Mouse (Mus musculus): Measurements from ENCODE around the gene Mcur1. TPM values are rescaled to one million over a fixed set of nuclear protein-coding genes. Genes with fewer than 3 reads are reported as not detected.

Gene Mcur1
- polyA plus RNA-seq, 1 experiment from 2014 or later, result 6.2 TPM

DNA sequence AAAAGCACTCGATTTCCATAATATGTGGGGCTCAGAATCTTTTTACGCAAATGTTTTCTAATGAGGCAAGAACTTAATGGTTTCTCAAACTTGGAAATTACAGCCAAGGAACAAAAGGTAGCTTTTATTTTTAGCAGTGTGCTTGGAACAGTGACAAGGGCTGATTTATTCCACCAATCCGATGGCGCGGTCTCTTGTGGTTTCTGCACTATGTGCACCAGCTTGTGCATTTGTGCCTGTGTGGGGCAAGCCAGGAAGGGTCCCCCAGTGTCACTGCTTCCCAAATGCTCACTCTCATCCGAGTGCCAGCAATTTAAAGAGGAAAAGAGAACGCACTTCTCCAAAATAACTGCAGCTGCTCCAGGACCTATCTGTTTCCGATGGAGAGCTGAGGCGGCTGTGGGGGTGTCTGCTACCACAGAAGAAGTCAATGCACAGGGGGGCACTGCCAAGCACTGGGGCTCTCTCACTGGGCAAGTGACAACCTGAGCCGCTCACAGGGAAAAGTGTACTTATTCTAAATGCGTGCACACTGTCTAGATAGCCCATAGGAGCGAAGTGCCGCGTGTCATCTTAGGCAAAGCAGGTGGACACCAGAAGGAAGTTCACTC is 19.7 kb downstream of the Mcur1 start:
- 76% methylated on average over 14 of the region's 14 CpGs for WGBS
- Histone ChIP-seq H3K27ac (ENCODE audit: low read depth, low read length) (no peak overlapping the region), H3K9me3 (ENCODE audit: control insufficient read depth, low read length) (no peaks in the 10 kb centered on the region), H3K4me1 (ENCODE audit: control insufficient read depth, insufficient read depth, low read depth, low read length) (peaks cover 3% of the 10 kb centered on the region), H3K4me3 (ENCODE audit: low read length) (no peak overlapping the region), H3K9ac (ENCODE audit: low read depth, low read length) (no peak overlapping the region), H3K36me3 (ENCODE audit: control insufficient read depth, insufficient read depth, low read length) (0 out of 2 replicates have a peak, but pooled peaks cover 6% of the 10 kb centered on the region), H3K27me3 (replicated peaks; ENCODE audit: control insufficient read depth, insufficient read depth, low read length) (no peaks in the 10 kb centered on the region), H3K4me2 (ENCODE audit: low read length) (no peak overlapping the region)
- 0 out of 2 replicates have a peak, but pooled peaks have one; percentile 17 for ATAC-seq

- Histone ChIP-seq H3K36me3 (ENCODE audit: control insufficient read depth, insufficient read depth, low read length) (0 out of 2 replicates have a peak, but pooled peaks cover 6% of the 10 kb centered on the region), H3K4me2 (ENCODE audit: low read length) (no peak overlapping the region), H3K4me3 (ENCODE audit: low read length) (no peak overlapping the region), H3K4me1 (ENCODE audit: control insufficient read depth, insufficient read depth, low read depth, low read length) (peaks cover 3% of the 10 kb centered on the region), H3K27ac (ENCODE audit: low read depth, low read length) (no peak overlapping the region), H3K9me3 (ENCODE audit: control insufficient read depth, low read length) (no peaks in the 10 kb centered on the region), H3K9ac (ENCODE audit: low read depth, low read length) (no peak overlapping the region), H3K27me3 (replicated peaks; ENCODE audit: control insufficient read depth, insufficient read depth, low read length) (no peaks in the 10 kb centered on the region)
- no peak for ATAC-seq
- WGBS, result 88% methylated on average over 3 of the region's 3 CpGs
These were observed 20.6 kb downstream of the Mcur1 start for GRCm38 (mm10) chr13:43539409-43539808.

DNA sequence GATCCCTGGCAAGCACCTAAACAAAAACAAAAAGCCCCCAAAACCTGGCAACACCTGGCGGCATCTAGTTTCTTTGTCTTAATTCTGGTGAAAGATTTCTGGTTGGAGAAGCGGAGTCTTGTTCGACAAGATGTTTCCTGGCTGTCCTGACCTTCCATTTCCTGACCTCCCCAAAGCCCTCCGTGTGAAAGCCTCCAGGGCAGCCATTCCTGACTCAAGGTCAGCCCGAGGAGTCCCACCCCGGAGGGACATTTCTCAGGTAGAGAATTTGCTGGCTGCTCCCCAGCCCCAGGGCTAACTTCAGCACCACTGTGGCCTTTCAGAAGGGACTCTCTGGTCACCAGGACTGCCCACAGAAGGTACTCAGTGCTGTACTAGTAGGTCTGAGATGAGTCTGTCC is 22.1 kb downstream of the Mcur1 start:
- Histone ChIP-seq H3K4me3 (ENCODE audit: low read length) (no peak overlapping the region), H3K9me3 (ENCODE audit: control insufficient read depth, low read length) (no peaks in the 10 kb centered on the region), H3K36me3 (ENCODE audit: control insufficient read depth, insufficient read depth, low read length) (no peaks in the 10 kb centered on the region), H3K4me2 (ENCODE audit: low read length) (no peak overlapping the region), H3K27me3 (replicated peaks; ENCODE audit: control insufficient read depth, insufficient read depth, low read length) (no peaks in the 10 kb centered on the region), H3K9ac (ENCODE audit: low read depth, low read length) (no peak overlapping the region), H3K27ac (ENCODE audit: low read depth, low read length) (no peak overlapping the region), H3K4me1 (ENCODE audit: control insufficient read depth, insufficient read depth, low read depth, low read length) (peaks cover 3% of the 10 kb centered on the region)
- WGBS, result 76% methylated on average over 6 of the region's 6 CpGs
- no peak for ATAC-seq

- H3K27ac ChIP-seq (ENCODE audit: low read depth, low read length), result no peak overlapping the region
- no peak overlapping the region for H3K4me3 ChIP-seq (ENCODE audit: low read length)
- no peak overlapping the region for H3K4me2 ChIP-seq (ENCODE audit: low read length)
- H3K4me1 ChIP-seq (ENCODE audit: control insufficient read depth, insufficient read depth, low read depth, low read length), result peaks cover 14% of the 10 kb centered on the region
- WGBS, result 86% methylated on average over 4 of the region's 4 CpGs
- no peaks in the 10 kb centered on the region for H3K27me3 ChIP-seq (replicated peaks; ENCODE audit: control insufficient read depth, insufficient read depth, low read length)
- no peaks in the 10 kb centered on the region for H3K9me3 ChIP-seq (ENCODE audit: control insufficient read depth, low read length)
- no peak for ATAC-seq
- H3K36me3 ChIP-seq (ENCODE audit: control insufficient read depth, insufficient read depth, low read length), result no peaks in the 10 kb centered on the region
- H3K9ac ChIP-seq (ENCODE audit: low read depth, low read length), result no peak overlapping the region
These were observed 26.0 kb downstream of the Mcur1 start for GRCm38 (mm10) chr13:43534015-43534414.

DNA sequence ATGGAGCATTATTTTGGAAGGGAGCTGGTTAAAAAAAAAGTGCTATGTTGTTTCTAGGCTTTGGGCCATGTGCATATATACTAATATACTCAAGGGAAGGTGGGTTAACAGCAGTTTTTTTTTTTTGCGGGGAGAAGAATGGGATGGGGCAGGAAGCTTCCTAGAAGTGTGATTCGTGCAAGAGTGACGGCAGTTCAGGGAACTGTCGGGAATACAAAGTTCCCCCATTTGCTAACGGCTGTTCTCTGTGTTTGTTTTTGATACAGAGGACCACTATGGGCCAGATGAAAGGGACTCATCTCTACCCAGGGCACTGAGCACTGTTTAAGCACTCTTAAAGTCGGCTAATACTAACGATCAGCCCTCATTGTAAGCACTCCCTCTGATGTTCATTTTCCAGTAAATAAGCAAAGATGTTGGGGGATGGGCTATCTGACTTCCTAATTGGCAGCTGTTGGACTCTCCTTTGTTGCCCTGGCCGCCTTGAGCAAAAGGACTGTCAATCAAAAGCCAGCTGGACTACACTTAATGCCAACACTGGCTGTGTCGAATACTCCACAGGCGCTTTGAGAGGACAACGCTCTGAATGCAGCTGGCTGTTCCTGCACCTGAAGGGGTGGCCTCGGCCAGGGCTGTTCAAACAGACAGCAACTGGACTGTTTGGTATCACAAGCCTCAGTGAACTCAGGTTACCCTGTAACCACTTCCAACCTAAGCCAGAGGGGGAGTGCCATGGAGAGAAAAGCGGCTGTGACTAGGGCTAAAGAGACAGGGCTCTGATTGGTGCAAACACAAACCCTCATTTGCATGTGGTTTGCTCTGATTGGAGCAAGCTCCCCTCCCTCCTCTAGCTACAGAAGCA is 28.9 kb downstream of the Mcur1 start:
- peak; percentile 94 for ATAC-seq
- WGBS, result 5% methylated on average over 13 of the region's 13 CpGs
- Histone ChIP-seq H3K36me3 (ENCODE audit: control insufficient read depth, insufficient read depth, low read length) (no peaks in the 10 kb centered on the region), H3K9me3 (ENCODE audit: control insufficient read depth, low read length) (no peaks in the 10 kb centered on the region), H3K4me1 (ENCODE audit: control insufficient read depth, insufficient read depth, low read depth, low read length) (peaks cover 14% of the 10 kb centered on the region), H3K9ac (ENCODE audit: low read depth, low read length) (no peak overlapping the region; the same call in 1 of the 2 replicates), H3K27me3 (replicated peaks; ENCODE audit: control insufficient read depth, insufficient read depth, low read length) (no peaks in the 10 kb centered on the region), H3K4me3 (ENCODE audit: low read length) (no peak overlapping the region), H3K4me2 (ENCODE audit: low read length) (peak overlapping the region; percentile 16), H3K27ac (ENCODE audit: low read depth, low read length) (peak overlapping the region; percentile 67)

DNA sequence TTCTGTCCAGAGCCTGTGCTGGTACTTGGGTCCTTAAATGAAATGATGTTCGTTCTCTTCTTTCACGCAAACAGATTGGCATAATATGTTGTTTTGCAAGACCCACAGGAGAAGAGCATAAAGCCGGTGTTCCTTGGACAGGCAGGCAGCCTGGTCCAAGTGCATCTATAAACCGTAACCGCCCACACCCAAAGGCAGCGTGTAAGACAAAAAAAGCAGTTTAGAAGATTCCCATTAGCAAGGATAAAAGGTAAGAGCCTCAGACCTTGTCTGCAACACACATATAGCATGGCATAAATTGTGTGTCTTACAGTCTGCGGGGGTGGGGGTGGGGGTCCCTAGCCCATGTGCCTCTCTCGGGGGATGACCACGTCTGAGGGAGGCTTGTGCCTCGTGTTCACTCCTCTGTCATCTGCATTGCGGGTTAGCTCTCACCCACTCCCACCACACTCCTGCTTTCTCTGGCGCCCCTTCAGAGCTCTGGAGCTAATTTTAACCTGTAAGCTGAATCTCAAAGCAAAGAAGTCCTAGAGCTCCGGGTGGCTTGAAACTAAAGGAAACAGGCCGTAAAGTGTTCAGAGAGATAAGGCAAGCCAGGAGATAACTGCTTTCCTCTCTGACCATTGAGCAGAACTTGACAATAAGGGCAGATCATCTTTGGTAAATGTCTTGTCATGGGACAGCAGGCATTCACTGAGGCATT is 29.7 kb downstream of the Mcur1 start:
- Histone ChIP-seq H3K9ac (ENCODE audit: low read depth, low read length) (peak overlapping the region; percentile 25; the same call in 1 of the 2 replicates), H3K4me1 (ENCODE audit: control insufficient read depth, insufficient read depth, low read depth, low read length) (peaks cover 17% of the 10 kb centered on the region), H3K4me2 (ENCODE audit: low read length) (no peak overlapping the region; the same call in 1 of the 2 replicates), H3K4me3 (ENCODE audit: low read length) (no peak overlapping the region), H3K36me3 (ENCODE audit: control insufficient read depth, insufficient read depth, low read length) (no peaks in the 10 kb centered on the region), H3K9me3 (ENCODE audit: control insufficient read depth, low read length) (no peaks in the 10 kb centered on the region), H3K27ac (ENCODE audit: low read depth, low read length) (peak overlapping the region; percentile 67), H3K27me3 (replicated peaks; ENCODE audit: control insufficient read depth, insufficient read depth, low read length) (no peaks in the 10 kb centered on the region)
- 49% methylated on average over 14 of the region's 14 CpGs for WGBS
- ATAC-seq, result no peak

DNA sequence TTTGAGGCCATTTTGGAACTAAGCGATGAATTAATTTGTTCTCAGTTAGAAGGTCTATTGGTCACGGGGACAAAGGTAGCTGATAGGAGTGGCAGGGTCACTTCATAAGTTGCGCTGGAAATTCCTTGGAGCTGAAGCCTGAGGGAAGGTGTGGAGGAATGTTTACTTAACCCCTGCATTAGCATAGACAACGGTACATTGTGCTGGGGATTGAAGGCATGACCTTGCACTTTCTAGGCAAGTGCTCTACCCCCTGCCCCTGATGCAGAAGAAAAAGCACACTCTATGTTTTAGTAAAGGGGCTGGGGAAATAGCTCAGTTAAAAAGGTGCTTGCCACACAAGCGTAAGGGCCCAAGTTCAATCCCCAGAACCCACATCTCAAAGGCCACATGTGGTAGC is 33.7 kb downstream of the Mcur1 start:
- no peak overlapping the region for H3K4me2 ChIP-seq (ENCODE audit: low read length)
- peaks cover 20% of the 10 kb centered on the region for H3K4me1 ChIP-seq (ENCODE audit: control insufficient read depth, insufficient read depth, low read depth, low read length)
- 92% methylated on average over 5 of the region's 5 CpGs for WGBS

DNA sequence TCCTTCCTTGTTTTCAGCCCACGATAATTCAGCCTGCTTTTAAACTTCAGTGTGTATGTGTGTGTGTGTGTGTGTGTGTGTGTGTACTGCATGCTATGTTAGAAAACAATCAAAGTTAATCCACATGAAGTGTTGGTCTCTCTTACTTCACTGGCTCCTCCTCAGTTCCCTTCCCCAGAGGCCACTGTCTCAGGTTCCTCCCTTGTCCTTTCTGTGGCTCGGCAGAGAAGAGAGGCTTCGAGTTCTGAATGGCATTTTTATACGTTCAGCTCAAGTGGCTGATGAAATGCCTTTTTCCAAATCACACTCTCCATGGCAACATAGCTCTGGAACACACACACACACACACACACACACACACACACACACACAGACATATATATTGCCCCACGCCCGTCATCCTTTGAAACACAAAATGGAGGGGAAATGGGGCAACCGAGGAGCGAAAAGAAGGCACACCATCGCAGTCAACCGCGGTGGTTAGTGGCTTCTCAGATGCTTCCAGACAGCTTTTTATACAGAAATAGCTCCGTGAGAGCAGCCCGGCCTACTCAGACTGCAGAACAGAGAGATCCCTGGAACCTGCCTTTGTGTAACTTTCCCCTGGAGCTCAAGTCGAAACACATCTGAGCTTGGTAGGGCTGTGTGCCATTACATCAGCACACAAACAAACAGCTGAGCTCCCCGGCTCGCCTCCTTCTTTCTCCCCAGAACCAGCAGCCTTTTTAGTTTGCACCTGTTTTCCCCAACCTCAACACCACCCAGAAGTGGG is 34.4 kb downstream of the Mcur1 start:
- Histone ChIP-seq H3K4me1 (ENCODE audit: control insufficient read depth, insufficient read depth, low read depth, low read length) (peaks cover 15% of the 10 kb centered on the region), H3K4me2 (ENCODE audit: low read length) (no peak overlapping the region), H3K27ac (ENCODE audit: low read depth, low read length) (peak overlapping the region; percentile 40), H3K9me3 (ENCODE audit: control insufficient read depth, low read length) (no peaks in the 10 kb centered on the region), H3K9ac (ENCODE audit: low read depth, low read length) (peak overlapping the region; percentile 10; the same call in 1 of the 2 replicates), H3K27me3 (replicated peaks; ENCODE audit: control insufficient read depth, insufficient read depth, low read length) (no peaks in the 10 kb centered on the region), H3K4me3 (ENCODE audit: low read length) (no peak overlapping the region), H3K36me3 (ENCODE audit: control insufficient read depth, insufficient read depth, low read length) (no peaks in the 10 kb centered on the region)
- WGBS, result 41% methylated on average over 16 of the region's 16 CpGs
- peak; percentile 43; the same call in 1 of the 2 replicates for ATAC-seq

More for the DNA sequence above, 33.7 kb downstream of the Mcur1 start:
- ATAC-seq, result no peak
- Histone ChIP-seq H3K9ac (ENCODE audit: low read depth, low read length) (no peak overlapping the region), H3K36me3 (ENCODE audit: control insufficient read depth, insufficient read depth, low read length) (no peaks in the 10 kb centered on the region), H3K27me3 (replicated peaks; ENCODE audit: control insufficient read depth, insufficient read depth, low read length) (no peaks in the 10 kb centered on the region), H3K9me3 (ENCODE audit: control insufficient read depth, low read length) (no peaks in the 10 kb centered on the region), H3K27ac (ENCODE audit: low read depth, low read length) (no peak overlapping the region), H3K4me3 (ENCODE audit: low read length) (no peak overlapping the region)
